Mouse (Mus musculus) heart, postnatal 0 days (tissue): Measurements from ENCODE around the gene Wrap73.

Experiments
- CTCF ChIP-seq: IDR thresholded peaks from 2 replicates; pipeline ENCODE4 v1.5.1; 2016; ENCODE audit warnings: antibody characterized with exemption, control low read depth, low read depth
- EP300 ChIP-seq: IDR thresholded peaks from 2 replicates; pipeline ENCODE4 v1.6.1; 2016; ENCODE audit warnings: antibody characterized with exemption, low read depth

- TF ChIP-seq CTCF (no peak), EP300 (no peak)
Measured at GRCm38 (mm10) chr4:154142211-154143040, at the start of gene Wrap73.
